Mouse (Mus musculus) heart, adult 11 months (tissue): ENCODE results near the gene Mdfi.

Experiments used
- DNase-seq: peaks from one replicate; pipeline ENCODE4 v3.0.0; 2022

Mdfi gene

GRCm38 (mm10) chr17:47845609-47846008 lies 11.1 kb upstream of the Mdfi start:
- DNase-seq, result peak; percentile 84

- no peak for DNase-seq
Observed at GRCm38 (mm10) chr17:47843465-47843864, 9.0 kb upstream of the Mdfi start.

GRCm38 (mm10) chr17:47841931-47842623 lies 7.6 kb upstream of the Mdfi start:
- peak; percentile 99 for DNase-seq

- no peak for DNase-seq
Observed at GRCm38 (mm10) chr17:47841521-47841920, 7.0 kb upstream of the Mdfi start.

- peak; percentile 92 for DNase-seq
Observed at GRCm38 (mm10) chr17:47837808-47838207, 3.3 kb upstream of the Mdfi start.

- peak; percentile 85 for DNase-seq
Observed at GRCm38 (mm10) chr17:47833628-47834481, 636 bp downstream of the Mdfi start.

GRCm38 (mm10) chr17:47833029-47833627 lies 1.4 kb downstream of the Mdfi start:
- DNase-seq, result peak; percentile 96

- peak; percentile 92 for DNase-seq
Observed at GRCm38 (mm10) chr17:47832501-47833028, 1.9 kb downstream of the Mdfi start.

- no peak for DNase-seq
Observed at GRCm38 (mm10) chr17:47831772-47832171, 2.7 kb downstream of the Mdfi start.

GRCm38 (mm10) chr17:47831161-47831560 lies 3.3 kb downstream of the Mdfi start:
- DNase-seq, result peak; percentile 86

- no peak for DNase-seq
Observed at GRCm38 (mm10) chr17:47821339-47821738, 13.2 kb downstream of the Mdfi start.

GRCm38 (mm10) chr17:47818038-47818725 lies 16.3 kb downstream of the Mdfi start:
- DNase-seq, result no peak

GRCm38 (mm10) chr17:47815446-47815845 lies 19.0 kb downstream of the Mdfi start:
- DNase-seq, result no peak

- no peak for DNase-seq
Observed at GRCm38 (mm10) chr17:47814496-47814895, 20.0 kb downstream of the Mdfi start.

GRCm38 (mm10) chr17:47813616-47814015 lies 20.9 kb downstream of the Mdfi start:
- DNase-seq, result peak; percentile 96

GRCm38 (mm10) chr17:47812200-47812599 lies 22.3 kb downstream of the Mdfi start:
- no peak for DNase-seq

- no peak for DNase-seq
Observed at GRCm38 (mm10) chr17:47811265-47811800, 23.2 kb downstream of the Mdfi start.

- DNase-seq, result peak; percentile 93
Observed at GRCm38 (mm10) chr17:47806230-47806629, 28.3 kb downstream of the Mdfi start.

GRCm38 (mm10) chr17:47805047-47805835 lies 29.2 kb downstream of the Mdfi start:
- DNase-seq, result no peak

- DNase-seq, result no peak
Observed at GRCm38 (mm10) chr17:47803662-47804061, 30.8 kb downstream of the Mdfi start.

- DNase-seq, result peak; percentile 94
Observed at GRCm38 (mm10) chr17:47802806-47803205, 31.7 kb downstream of the Mdfi start.

GRCm38 (mm10) chr17:47797383-47797782 lies 37.1 kb downstream of the Mdfi start:
- DNase-seq, result peak; percentile 87
